Mouse (Mus musculus) natural killer cell, adult 2 months (primary cell): Measurements from ENCODE around the gene Zfand2b.

Experiments used
- DNase-seq, 2 experiments: peaks; one replicate each; pipeline ENCODE4 v3.0.0; 2022; ENCODE audit warnings: low spot score in 2 of 2

Zfand2b gene

GRCm38 (mm10) chr1:75168472-75169464, at the start of gene Zfand2b:
TSS of gene Zfand2b (plus strand) at chr1:75168646.
- peak; percentile 97 for DNase-seq

GRCm38 (mm10) chr1:75122211-75122610, 46.2 kb upstream of the Zfand2b start:
- DNase-seq: peak in 1 of 2 experiments; percentile 33

- peak; percentile 92 to 93 for DNase-seq
Observed at GRCm38 (mm10) chr1:75124346-75125321, 43.8 kb upstream of the Zfand2b start, which contains the start of gene Nhej1. TSS of gene Nhej1 (minus strand) at chr1:75125200.

DNA sequence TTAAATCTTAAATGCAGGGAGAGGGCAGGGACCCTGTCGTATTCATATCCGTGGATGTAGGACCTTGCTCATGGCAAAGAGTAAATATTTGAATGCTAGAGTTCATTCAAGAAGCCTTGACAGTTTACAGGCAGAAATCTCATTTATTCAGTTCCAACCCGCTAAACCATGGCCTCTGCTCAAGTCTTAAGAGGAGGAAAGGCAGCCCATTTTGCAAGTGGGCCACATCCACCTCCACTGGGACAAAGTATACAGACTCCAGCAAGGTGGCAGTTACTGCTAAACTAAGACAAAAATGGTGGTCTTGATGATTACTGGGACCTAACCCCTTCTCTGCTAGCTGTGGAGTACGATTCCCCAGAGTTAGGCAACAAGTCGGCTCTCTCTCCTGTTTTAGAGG, 43.0 kb upstream of the Zfand2b start:
- DNase-seq: no peak

GRCm38 (mm10) chr1:75128641-75129040, 39.8 kb upstream of the Zfand2b start:
- DNase-seq: no peak

DNA sequence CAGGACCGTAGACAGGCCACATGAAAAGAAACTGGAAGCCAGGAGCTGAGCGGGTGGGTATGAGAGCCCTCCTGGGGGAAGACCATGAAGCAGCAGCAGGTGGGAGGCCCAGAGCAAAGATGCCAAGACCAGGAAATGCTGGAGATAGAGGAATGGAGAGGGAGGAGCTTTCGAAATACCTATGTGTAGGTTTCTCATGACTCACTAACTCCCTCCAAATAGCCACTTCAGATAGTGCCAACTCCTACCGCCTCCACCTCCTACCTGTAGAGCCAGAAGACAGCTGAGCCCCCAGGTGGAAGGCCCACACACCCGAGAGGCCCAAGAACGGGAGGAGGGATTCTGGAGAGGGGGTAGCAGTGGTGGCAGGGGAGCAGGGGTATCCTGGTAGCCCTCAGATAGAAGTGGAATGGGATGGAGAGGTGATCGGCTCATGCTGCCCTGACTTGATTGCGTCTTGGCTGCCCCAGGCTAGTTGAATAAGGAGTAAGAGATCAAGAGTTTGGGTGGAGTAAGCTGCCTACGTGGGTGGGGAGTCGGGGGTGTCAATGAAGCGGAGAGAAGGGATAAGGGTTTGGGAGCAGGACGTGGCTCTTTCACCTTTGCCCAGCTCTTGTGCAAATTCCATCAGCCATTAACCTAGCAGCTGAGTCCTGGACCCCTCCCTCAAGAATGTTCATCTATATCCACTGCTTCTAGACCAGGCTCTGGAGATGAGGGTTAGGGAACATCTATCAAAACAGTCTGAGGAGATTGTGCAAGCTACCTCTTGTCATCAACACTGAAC, 34.8 kb upstream of the Zfand2b start, which contains the start of gene Slc23a3:
Gene Slc23a3, minus strand, starts transcription at position 470 of the 787 bp plus-strand sequence.
- no peak for DNase-seq

GRCm38 (mm10) chr1:75136293-75136692, 32.2 kb upstream of the Zfand2b start:
- DNase-seq: no peak

GRCm38 (mm10) chr1:75136730-75137129, 31.7 kb upstream of the Zfand2b start:
- no peak for DNase-seq

DNA sequence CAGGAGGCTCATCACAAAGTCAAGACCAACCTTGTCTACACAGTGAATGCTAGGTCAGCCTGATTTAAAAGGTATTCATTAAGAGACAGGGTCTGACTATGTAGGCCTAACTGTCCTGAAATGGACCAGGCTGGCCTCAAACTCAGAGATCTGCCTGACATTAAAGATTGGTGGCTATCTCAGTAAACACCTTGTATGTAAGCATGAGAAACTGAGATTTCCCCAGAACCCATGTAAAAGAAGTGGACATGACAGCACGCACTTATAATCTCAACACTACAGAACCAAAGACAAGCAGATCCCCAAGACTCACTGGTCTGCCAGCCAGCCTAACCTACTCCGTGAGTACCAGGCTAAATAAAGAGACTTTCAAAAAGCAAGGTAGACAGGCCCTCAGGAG, 30.0 kb upstream of the Zfand2b start:
- no peak for DNase-seq

DNA sequence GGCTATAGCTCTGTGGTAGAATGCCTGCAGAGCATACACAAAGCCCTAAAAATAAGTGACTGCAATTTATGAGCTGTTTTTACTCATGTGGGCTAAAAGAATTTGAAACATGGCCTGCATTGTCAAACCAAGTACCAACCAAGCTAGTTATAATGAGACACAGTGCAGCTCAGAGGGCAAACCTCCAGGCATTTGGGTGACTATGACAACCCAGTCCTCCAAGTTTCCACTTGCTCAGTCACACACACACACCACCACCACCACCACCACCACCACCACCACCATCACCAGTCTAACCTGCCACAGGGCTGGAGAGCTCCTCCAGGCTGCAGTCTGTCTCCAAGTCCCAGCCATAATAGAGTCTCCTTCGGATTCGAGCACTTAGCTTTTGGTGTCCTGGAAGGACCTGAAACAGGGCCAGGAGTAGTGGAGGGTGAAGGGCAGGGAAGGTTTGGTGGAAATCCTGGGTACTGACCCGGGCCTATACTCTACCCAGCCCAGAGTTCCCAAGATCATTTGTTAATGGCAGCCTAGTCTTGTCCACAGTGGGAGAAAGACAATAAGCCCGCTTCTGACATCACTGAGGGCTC, 27.8 kb upstream of the Zfand2b start:
- no peak for DNase-seq

- peak; percentile 68 to 69 for DNase-seq
Observed at GRCm38 (mm10) chr1:75141486-75142190, 26.8 kb upstream of the Zfand2b start.

DNA sequence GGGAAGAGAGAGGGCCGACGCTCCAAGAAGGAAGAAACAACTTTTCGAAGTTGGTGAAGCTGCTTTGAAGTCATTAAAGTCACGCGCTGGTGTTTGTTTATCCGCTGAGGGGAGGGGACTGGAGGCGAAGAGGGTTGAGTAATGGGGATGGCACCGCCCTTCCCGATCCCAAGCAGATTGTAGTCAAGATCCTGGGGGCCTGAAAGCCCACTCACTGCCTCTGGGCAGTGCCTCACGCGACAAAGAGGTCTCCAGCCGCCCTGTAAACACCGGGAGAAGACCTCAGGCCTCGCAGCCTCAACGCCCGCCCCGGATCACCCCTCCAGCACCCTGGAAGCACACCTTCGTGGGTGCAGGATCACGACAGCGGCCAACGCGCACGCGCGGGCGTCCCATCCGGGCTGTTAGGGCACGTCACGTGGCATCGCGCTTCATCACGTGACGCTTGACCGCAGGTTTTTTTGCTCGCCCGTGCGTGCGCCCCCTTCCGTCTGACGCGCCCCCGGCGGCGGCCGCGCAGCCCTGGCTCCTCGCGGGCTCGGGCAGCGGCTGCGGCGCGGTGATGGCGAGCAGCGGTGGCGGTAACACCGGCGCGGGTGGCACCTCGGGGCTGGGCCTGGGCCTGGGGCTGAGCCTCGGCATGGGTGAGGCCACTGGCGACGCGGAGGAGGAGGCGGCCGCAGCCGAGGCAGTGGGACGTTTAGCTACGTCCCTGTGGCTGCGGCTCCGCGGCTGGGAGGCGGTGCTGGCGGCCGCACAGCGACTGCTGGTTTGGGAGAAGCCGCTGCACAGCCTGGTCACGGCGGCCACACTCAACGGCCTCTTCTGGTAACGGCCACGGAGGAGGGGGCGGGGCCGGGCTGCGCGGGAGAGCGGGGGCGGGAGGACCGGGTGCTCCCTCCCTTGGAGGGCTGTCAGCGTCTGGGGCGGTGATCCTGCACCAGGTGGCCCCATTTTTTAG, 25.9 kb upstream of the Zfand2b start, which contains the start of the genes Cnppd1 and Retreg2:
Gene Cnppd1, minus strand, starts transcription at position 411 of the 961 bp plus-strand sequence.
Gene Retreg2, plus strand, starts transcription at position 478 of the 961 bp plus-strand sequence.
- peak; percentile 93 to 96 for DNase-seq

DNA sequence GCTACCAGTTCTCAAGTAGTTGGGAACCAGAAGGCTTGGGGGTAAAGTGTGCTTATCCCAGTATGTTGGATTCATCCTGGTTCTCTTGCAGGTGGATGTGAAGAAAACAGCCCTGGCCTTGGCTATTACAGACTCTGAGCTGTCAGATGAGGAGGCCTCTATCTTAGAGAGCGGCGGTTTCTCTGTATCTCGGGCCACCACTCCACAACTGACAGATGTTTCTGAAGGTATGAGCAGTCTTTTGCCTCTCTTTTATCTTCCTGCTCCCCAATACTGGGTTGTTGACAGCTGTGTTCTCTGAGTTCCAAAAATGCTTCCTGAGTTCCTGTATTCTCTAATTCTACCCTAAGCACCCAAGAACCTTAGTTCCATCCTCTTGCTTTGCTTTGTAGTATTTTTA, 22.9 kb upstream of the Zfand2b start:
- DNase-seq: no peak

GRCm38 (mm10) chr1:75147411-75148135, 20.9 kb upstream of the Zfand2b start:
- no peak for DNase-seq

GRCm38 (mm10) chr1:75148727-75149126, 19.7 kb upstream of the Zfand2b start:
- no peak for DNase-seq

DNA sequence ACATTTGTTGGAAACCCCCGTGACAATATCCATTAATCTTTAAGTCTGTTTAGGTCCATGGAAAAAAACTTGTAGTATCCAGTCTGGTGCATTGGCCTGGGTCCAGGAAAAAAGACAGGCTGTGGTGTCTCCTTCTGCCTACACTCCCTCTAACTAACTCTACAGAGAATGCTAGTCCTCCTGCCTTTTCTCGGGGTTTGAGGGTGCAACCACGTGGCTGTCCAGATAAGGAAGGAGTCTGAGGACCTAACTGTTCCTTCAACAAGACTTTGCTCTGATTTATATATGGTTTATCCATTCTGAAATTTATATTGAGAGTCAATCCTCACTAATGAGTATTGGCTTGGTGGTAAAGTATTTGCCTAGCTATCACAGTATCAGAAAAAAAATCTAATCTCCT, 12.6 kb upstream of the Zfand2b start:
- DNase-seq: no peak

- DNase-seq: no peak
Observed at GRCm38 (mm10) chr1:75158990-75159389, 9.5 kb upstream of the Zfand2b start.
